Mouse (Mus musculus) midbrain, embryonic 16.5 days (tissue): ENCODE measurements around the gene Tspo. TPM values are rescaled to one million over a fixed set of nuclear protein-coding genes. Genes with fewer than 3 reads are reported as not detected.

ENCODE experiments used
- ATAC-seq: fragments of 200-750 bp; cut with Nextera tagmentation; 2 replicates; pipeline ENCODE4 v1.8.0; 2017; ENCODE audit warnings: moderate TSS enrichment
- H3K27ac ChIP-seq: fragments of 300-500 bp; sonication (generic); 2 replicates; pipeline ENCODE4 v1.5.1; 2014; ENCODE audit warnings: mild to moderate bottlenecking, low read length, mixed read lengths
- H3K27me3 ChIP-seq: fragments of 300-500 bp; sonication (generic); 2 replicates; pipeline ENCODE4 v1.6.1; 2014; ENCODE audit warnings: low read depth, low read length, mixed read lengths; ENCODE audit not compliant: control insufficient read depth, insufficient read depth
- H3K36me3 ChIP-seq: fragments of 300-500 bp; sonication (generic); 2 replicates; pipeline ENCODE4 v1.6.1; 2014; ENCODE audit warnings: mild to moderate bottlenecking, low read length, moderate library complexity, mixed read lengths; ENCODE audit not compliant: control insufficient read depth, insufficient read depth
- H3K4me1 ChIP-seq: fragments of 300-500 bp; sonication (generic); 2 replicates; pipeline ENCODE4 v1.6.1; 2014; ENCODE audit warnings: mild to moderate bottlenecking, low read length, mixed read lengths; ENCODE audit not compliant: control insufficient read depth, insufficient read depth
- H3K4me2 ChIP-seq: fragments of 300-500 bp; sonication (generic); 2 replicates; pipeline ENCODE4 v1.6.1; 2014; ENCODE audit warnings: mild to moderate bottlenecking, low read length, mixed read lengths
- H3K4me3 ChIP-seq: fragments of 300-500 bp; sonication (generic); 2 replicates; pipeline ENCODE4 v1.5.1; 2014; ENCODE audit warnings: low read depth, mild to moderate bottlenecking, low read length, moderate library complexity, mixed read lengths
- H3K9ac ChIP-seq: fragments of 300-500 bp; sonication (generic); 2 replicates; pipeline ENCODE4 v1.6.1; 2014; ENCODE audit warnings: low read depth, low read length, mixed read lengths
- H3K9me3 ChIP-seq: fragments of 300-500 bp; sonication (generic); replicated peaks from 2 replicates; pipeline ENCODE4 v1.6.1; 2014; ENCODE audit warnings: mild to moderate bottlenecking, low read length, mixed read lengths; ENCODE audit not compliant: control insufficient read depth, poor library complexity, severe bottlenecking
- WGBS: fragments of 180-500 bp; shearing (Covaris S2); extraction: QIAGEN DNeasy Blood & Tissue Kit; methylation state at CpG from one replicate; pipeline ENCODE4 v1.1.7; 2014; 5-methylcytosine and 5-hydroxymethylcytosine counted together
- polyA plus RNA-seq: library from polyadenylated mRNA; unstranded; fragments of >200 nt; fragmentation: Nextera tagmentation; extraction: Ambion mirVana; gene quantifications from 2 replicates; pipeline ENCODE4 v1.2.1, GENCODE M21; 2015

Tspo gene
- polyA plus RNA-seq, 1 experiment from 2014 or later: 5.8 TPM

GRCm38 (mm10) chr15:83571636-83572035 is 8.2 kb downstream of the Tspo start:
- no peak overlapping the region for H3K27ac ChIP-seq
- no peaks in the 10 kb centered on the region for H3K9me3 ChIP-seq
- no peak overlapping the region for H3K4me3 ChIP-seq
- peaks cover 15% of the 10 kb centered on the region for H3K36me3 ChIP-seq
- no peaks in the 10 kb centered on the region for H3K4me1 ChIP-seq
- WGBS: 91% methylated on average over 5 of the region's 5 CpGs
- no peak overlapping the region for H3K4me2 ChIP-seq
- no peak for ATAC-seq
- no peaks in the 10 kb centered on the region for H3K27me3 ChIP-seq
- H3K9ac ChIP-seq: no peak overlapping the region

GRCm38 (mm10) chr15:83572132-83572531 is 8.7 kb downstream of the Tspo start:
- Histone ChIP-seq H3K27me3 (no peaks in the 10 kb centered on the region), H3K9me3 (no peaks in the 10 kb centered on the region), H3K36me3 (peaks cover 19% of the 10 kb centered on the region), H3K4me1 (no peaks in the 10 kb centered on the region), H3K27ac (no peak overlapping the region), H3K4me2 (no peak overlapping the region), H3K9ac (no peak overlapping the region), H3K4me3 (no peak overlapping the region)
- no peak for ATAC-seq
- WGBS: 94% methylated on average over 4 of the region's 4 CpGs

GRCm38 (mm10) chr15:83573606-83574005 is 10.2 kb downstream of the Tspo start:
- no peak overlapping the region for H3K4me2 ChIP-seq
- ATAC-seq: no peak
- 95% methylated on average over 12 of the region's 12 CpGs for WGBS

GRCm38 (mm10) chr15:83574731-83575351 is 11.4 kb downstream of the Tspo start:
- Histone ChIP-seq H3K4me2 (no peak overlapping the region), H3K27ac (no peak overlapping the region), H3K9me3 (no peaks in the 10 kb centered on the region), H3K36me3 (peaks cover 36% of the 10 kb centered on the region), H3K9ac (no peak overlapping the region), H3K4me1 (no peaks in the 10 kb centered on the region; the same call in 1 of the 2 replicates), H3K4me3 (no peak overlapping the region), H3K27me3 (no peaks in the 10 kb centered on the region)
- no peak for ATAC-seq
- WGBS: 94% methylated on average over 6 of the region's 6 CpGs

More at GRCm38 (mm10) chr15:83573606-83574005, 10.2 kb downstream of the Tspo start:
- Histone ChIP-seq H3K9me3 (no peaks in the 10 kb centered on the region), H3K27ac (no peak overlapping the region), H3K27me3 (no peaks in the 10 kb centered on the region), H3K4me1 (no peaks in the 10 kb centered on the region), H3K9ac (no peak overlapping the region), H3K36me3 (peaks cover 27% of the 10 kb centered on the region), H3K4me3 (no peak overlapping the region)

GRCm38 (mm10) chr15:83575543-83575942 is 12.2 kb downstream of the Tspo start:
- no peaks in the 10 kb centered on the region for H3K27me3 ChIP-seq
- peaks cover 43% of the 10 kb centered on the region for H3K36me3 ChIP-seq
- ATAC-seq: no peak
- no peak overlapping the region for H3K27ac ChIP-seq
- H3K4me3 ChIP-seq: no peak overlapping the region
- 96% methylated on average over 8 of the region's 8 CpGs for WGBS
- H3K9me3 ChIP-seq: no peaks in the 10 kb centered on the region
- no peak overlapping the region for H3K9ac ChIP-seq
- H3K4me1 ChIP-seq: no peaks in the 10 kb centered on the region; the same call in 1 of the 2 replicates
- no peak overlapping the region for H3K4me2 ChIP-seq

GRCm38 (mm10) chr15:83576651-83577050 is 13.3 kb downstream of the Tspo start:
- Histone ChIP-seq H3K4me2 (no peak overlapping the region), H3K27me3 (no peaks in the 10 kb centered on the region), H3K27ac (no peak overlapping the region), H3K9me3 (no peaks in the 10 kb centered on the region), H3K4me3 (no peak overlapping the region), H3K4me1 (no peaks in the 10 kb centered on the region; the same call in 1 of the 2 replicates), H3K36me3 (peaks cover 52% of the 10 kb centered on the region), H3K9ac (no peak overlapping the region)
- WGBS: 92% methylated on average over 9 of the region's 9 CpGs
- ATAC-seq: no peak

GRCm38 (mm10) chr15:83582931-83583330 is 19.5 kb downstream of the Tspo start:
- 79% methylated on average over 4 of the region's 4 CpGs for WGBS
- peaks cover 59% of the 10 kb centered on the region for H3K36me3 ChIP-seq
- H3K4me2 ChIP-seq: no peak overlapping the region
- no peak for ATAC-seq
- no peak overlapping the region for H3K4me3 ChIP-seq
- H3K4me1 ChIP-seq: no peaks in the 10 kb centered on the region; the same call in 1 of the 2 replicates
- H3K9ac ChIP-seq: no peak overlapping the region
- H3K27me3 ChIP-seq: no peaks in the 10 kb centered on the region
- no peak overlapping the region for H3K27ac ChIP-seq
- no peaks in the 10 kb centered on the region for H3K9me3 ChIP-seq

- Histone ChIP-seq H3K4me1 (no peaks in the 10 kb centered on the region; the same call in 1 of the 2 replicates), H3K36me3 (peaks cover 60% of the 10 kb centered on the region), H3K9ac (no peak overlapping the region), H3K27me3 (no peaks in the 10 kb centered on the region), H3K4me3 (no peak overlapping the region), H3K9me3 (no peaks in the 10 kb centered on the region), H3K27ac (no peak overlapping the region), H3K4me2 (no peak overlapping the region)
- ATAC-seq: no peak
- WGBS: 65% methylated on average over 8 of the region's 8 CpGs
These were observed 20.2 kb downstream of the Tspo start for GRCm38 (mm10) chr15:83583419-83584156.

- H3K4me1 ChIP-seq: no peaks in the 10 kb centered on the region
- H3K9ac ChIP-seq: no peak overlapping the region
- H3K9me3 ChIP-seq: no peaks in the 10 kb centered on the region
- no peak overlapping the region for H3K4me3 ChIP-seq
- WGBS: 87% methylated on average over 6 of the region's 6 CpGs
- ATAC-seq: no peak
- no peaks in the 10 kb centered on the region for H3K27me3 ChIP-seq
- H3K27ac ChIP-seq: no peak overlapping the region
- H3K36me3 ChIP-seq: peaks cover 52% of the 10 kb centered on the region
- H3K4me2 ChIP-seq: no peak overlapping the region
These were observed 21.4 kb downstream of the Tspo start for GRCm38 (mm10) chr15:83584741-83585220.
